Mouse (Mus musculus): ENCODE measurements at regions not wholly inside any gene's neighbourhood (a gene's known extent, or its start where the extent isn't known, plus 50 kb on each side); places are given as distances from the start of the nearest gene placed in this dataset.

DNA sequence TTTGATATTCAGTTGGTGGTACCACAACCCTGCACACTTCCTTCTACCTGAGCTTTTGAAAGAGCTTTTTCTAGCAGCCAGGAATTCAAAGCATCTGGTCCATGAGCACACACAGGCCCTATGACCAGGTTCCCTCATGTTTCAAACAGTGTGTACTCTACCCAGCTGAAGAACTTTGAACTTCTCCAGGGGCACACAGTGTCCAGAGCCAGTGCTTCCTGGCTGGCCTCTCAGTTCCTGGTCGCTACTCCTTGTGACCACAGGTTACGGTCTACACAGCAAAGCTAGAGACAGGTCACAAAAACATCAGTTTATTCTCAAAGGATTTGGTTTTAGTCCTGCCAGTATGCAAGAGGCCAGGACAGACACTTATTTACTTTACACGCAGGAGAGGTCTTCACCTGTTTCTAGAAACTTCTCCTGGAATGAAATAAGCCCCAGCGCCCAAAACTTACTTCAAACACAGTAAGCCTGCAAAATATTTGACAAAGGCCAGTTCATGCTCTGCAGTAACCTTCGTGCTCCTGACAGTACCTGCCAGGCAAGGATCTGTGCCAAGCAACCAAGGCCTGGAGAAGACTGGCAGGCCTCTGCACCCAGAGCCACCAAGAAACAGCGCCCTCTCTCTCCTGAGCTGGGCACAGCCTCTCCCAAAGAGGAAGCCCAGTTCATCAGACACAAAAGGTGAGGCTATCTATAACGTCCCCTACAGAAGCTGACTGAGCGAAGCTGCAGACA is 124.5 kb upstream of the Dio3 start:
- Histone ChIP-seq H3K27me3 (ENCODE audit: control insufficient read depth, insufficient read depth, low read length) (no peaks in the 10 kb centered on the region), H3K36me3 (ENCODE audit: control insufficient read depth, insufficient read depth, low read length) (no peaks in the 10 kb centered on the region), H3K27ac (ENCODE audit: control insufficient read depth, insufficient read depth, low read depth, low read length) (no peak overlapping the region), H3K4me1 (ENCODE audit: control insufficient read depth, insufficient read depth, low read length) (no peaks in the 10 kb centered on the region), H3K4me3 (ENCODE audit: control insufficient read depth, low read depth, low read length) (no peak overlapping the region)
- TF ChIP-seq POLR2A (IDR thresholded peaks at IDR 0.05; ENCODE audit: control insufficient read depth, low read depth, low read length) = no peak
- no peak for TF ChIP-seq CTCF (IDR thresholded peaks at IDR 0.05; ENCODE audit: control insufficient read depth, insufficient read depth, insufficient replicate concordance, low read depth, low read length)

DNA sequence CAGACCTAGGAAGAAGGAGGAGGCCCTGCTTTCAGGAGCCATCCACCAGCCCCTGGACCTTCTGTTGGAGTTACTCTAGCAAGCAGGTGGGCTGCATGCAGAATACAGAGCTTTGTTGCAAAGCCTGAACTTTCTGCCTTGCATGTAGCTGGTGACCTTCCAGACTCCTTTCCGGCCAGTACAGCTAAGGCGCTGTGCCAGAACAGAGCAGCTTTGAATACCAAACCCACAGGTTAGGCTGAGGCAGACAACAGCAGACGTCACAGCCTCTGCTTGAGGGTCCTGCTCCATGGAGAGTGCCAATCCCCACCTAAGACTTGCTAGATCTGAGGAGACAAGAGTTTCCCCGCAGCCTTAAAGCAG is 123.9 kb upstream of the Dio3 start:
- H3K27ac ChIP-seq (ENCODE audit: control insufficient read depth, insufficient read depth, low read depth, low read length) = no peak overlapping the region
- TF ChIP-seq POLR2A (IDR thresholded peaks at IDR 0.05; ENCODE audit: control insufficient read depth, low read depth, low read length) (no peak), CTCF (IDR thresholded peaks at IDR 0.05; ENCODE audit: control insufficient read depth, insufficient read depth, insufficient replicate concordance, low read depth, low read length) (no peak)
- H3K4me1 ChIP-seq (ENCODE audit: control insufficient read depth, insufficient read depth, low read length) = no peaks in the 10 kb centered on the region
- no peaks in the 10 kb centered on the region for H3K27me3 ChIP-seq (ENCODE audit: control insufficient read depth, insufficient read depth, low read length)
- H3K36me3 ChIP-seq (ENCODE audit: control insufficient read depth, insufficient read depth, low read length) = no peaks in the 10 kb centered on the region
- H3K4me3 ChIP-seq (ENCODE audit: control insufficient read depth, low read depth, low read length) = no peak overlapping the region

DNA sequence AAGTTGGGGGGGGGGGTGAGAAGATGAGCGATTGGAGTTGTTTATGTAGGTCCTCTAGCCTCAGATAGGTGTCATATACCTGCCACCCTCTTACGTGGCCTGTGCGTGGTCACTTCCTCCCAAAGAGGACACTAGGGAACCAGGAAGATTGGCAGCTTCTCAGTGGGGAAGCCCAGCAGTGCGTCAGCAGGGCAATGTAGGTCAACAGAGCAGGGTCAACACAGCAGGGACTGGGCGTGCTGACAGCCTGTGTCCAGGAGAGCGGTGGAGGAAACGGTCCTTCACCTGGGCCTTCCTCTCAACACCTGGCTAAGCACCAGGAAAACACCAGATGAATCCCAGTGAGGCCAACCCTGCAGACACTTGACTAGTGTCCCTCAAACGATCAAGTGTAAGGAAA is 122.4 kb upstream of the Dio3 start:
- Histone ChIP-seq H3K4me1 (ENCODE audit: control insufficient read depth, insufficient read depth, low read length) (no peaks in the 10 kb centered on the region), H3K27me3 (ENCODE audit: control insufficient read depth, insufficient read depth, low read length) (no peaks in the 10 kb centered on the region), H3K4me3 (ENCODE audit: control insufficient read depth, low read depth, low read length) (no peak overlapping the region), H3K36me3 (ENCODE audit: control insufficient read depth, insufficient read depth, low read length) (no peaks in the 10 kb centered on the region), H3K27ac (ENCODE audit: control insufficient read depth, insufficient read depth, low read depth, low read length) (no peak overlapping the region)
- TF ChIP-seq POLR2A (IDR thresholded peaks at IDR 0.05; ENCODE audit: control insufficient read depth, low read depth, low read length) (no peak), CTCF (IDR thresholded peaks at IDR 0.05; ENCODE audit: control insufficient read depth, insufficient read depth, insufficient replicate concordance, low read depth, low read length) (no peak)

DNA sequence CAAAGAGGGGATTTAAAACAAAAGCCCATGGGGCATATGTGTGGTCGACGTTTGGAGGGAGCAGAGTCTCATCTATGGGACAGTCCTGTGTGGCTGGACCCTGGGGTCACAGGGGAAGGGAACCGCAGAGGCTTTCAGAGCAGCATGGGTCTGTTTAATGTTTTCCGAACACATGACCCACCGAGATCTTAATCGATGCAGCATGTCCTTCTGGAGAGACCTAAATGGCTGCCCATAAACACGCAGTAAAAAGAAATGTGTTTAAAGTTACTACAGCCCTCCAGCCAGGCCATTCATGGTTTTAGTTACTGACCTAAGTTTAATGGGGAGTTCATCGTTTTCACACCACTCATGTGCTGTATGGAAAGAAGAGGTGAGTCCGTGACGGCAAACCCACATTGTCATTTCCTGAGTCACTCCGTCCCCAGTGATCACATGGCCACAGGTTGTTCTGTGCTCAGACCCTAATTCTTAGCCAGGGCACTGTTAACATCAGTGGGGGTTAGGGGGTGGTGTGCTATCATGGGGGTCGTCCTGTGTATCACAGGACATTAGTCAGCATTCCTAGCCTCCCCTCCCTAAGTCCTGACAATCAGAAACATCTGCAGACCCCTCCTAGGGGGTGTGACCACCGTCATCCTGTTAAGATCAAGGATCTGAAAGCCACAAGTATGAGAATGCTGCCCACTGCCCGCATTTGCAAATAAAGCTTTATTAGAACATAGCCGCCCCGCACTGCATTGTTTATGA is 120.7 kb upstream of the Dio3 start:
- H3K4me3 ChIP-seq (ENCODE audit: control insufficient read depth, low read depth, low read length) = no peak overlapping the region
- H3K27me3 ChIP-seq (ENCODE audit: control insufficient read depth, insufficient read depth, low read length) = no peaks in the 10 kb centered on the region
- H3K36me3 ChIP-seq (ENCODE audit: control insufficient read depth, insufficient read depth, low read length) = no peaks in the 10 kb centered on the region
- H3K4me1 ChIP-seq (ENCODE audit: control insufficient read depth, insufficient read depth, low read length) = no peaks in the 10 kb centered on the region
- TF ChIP-seq POLR2A (IDR thresholded peaks at IDR 0.05; ENCODE audit: control insufficient read depth, low read depth, low read length) (no peak), CTCF (IDR thresholded peaks at IDR 0.05; ENCODE audit: control insufficient read depth, insufficient read depth, insufficient replicate concordance, low read depth, low read length) (no peak)
- H3K27ac ChIP-seq (ENCODE audit: control insufficient read depth, insufficient read depth, low read depth, low read length) = no peak overlapping the region

DNA sequence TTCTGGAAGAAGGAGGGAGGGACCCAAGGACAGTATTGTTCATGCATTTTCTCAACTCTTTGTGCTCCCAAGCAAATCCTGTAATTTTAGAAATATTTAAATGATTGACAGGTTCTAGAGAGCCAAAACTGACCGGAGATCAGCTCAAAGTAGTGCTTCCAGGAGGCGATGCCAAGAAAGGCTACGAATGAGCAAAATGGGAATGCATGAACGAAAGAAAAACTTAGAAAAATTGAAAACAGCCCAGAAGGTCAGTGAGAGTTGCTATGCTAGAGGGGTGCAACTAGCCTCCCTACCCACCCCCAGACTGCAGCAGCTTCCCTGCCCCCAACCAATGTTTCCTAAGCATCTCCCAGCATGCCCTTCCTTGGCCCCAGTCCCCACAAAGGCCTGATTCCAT is 117.6 kb upstream of the Dio3 start:
- Histone ChIP-seq H3K27me3 (ENCODE audit: control insufficient read depth, insufficient read depth, low read length) (no peaks in the 10 kb centered on the region), H3K4me3 (ENCODE audit: control insufficient read depth, low read depth, low read length) (no peak overlapping the region), H3K36me3 (ENCODE audit: control insufficient read depth, insufficient read depth, low read length) (no peaks in the 10 kb centered on the region), H3K4me1 (ENCODE audit: control insufficient read depth, insufficient read depth, low read length) (no peaks in the 10 kb centered on the region), H3K27ac (ENCODE audit: control insufficient read depth, insufficient read depth, low read depth, low read length) (no peak overlapping the region)
- TF ChIP-seq CTCF (IDR thresholded peaks at IDR 0.05; ENCODE audit: control insufficient read depth, insufficient read depth, insufficient replicate concordance, low read depth, low read length) = no peak
- TF ChIP-seq POLR2A (IDR thresholded peaks at IDR 0.05; ENCODE audit: control insufficient read depth, low read depth, low read length) = no peak

DNA sequence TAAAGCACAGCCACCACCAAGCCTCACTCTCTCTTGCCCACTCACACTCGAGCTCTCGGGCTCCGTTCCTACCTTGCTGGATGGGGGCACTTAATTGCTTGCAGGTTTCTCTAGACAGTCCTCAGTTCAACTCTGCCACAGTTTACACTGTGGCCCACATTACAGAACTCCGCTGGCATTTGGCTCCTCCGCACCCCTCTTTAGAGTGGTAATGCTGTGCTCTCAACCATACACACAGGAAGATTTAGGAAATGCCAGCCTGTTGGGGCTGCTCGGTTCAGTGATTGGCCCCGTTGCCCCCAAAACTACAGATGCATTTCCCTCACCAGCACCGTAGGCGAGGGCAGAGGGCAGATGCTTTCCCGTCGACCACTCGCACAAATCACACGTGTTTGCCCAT is 113.4 kb upstream of the Dio3 start:
- H3K4me3 ChIP-seq (ENCODE audit: control insufficient read depth, low read depth, low read length) = no peak overlapping the region
- TF ChIP-seq POLR2A (IDR thresholded peaks at IDR 0.05; ENCODE audit: control insufficient read depth, low read depth, low read length) (no peak), CTCF (IDR thresholded peaks at IDR 0.05; ENCODE audit: control insufficient read depth, insufficient read depth, insufficient replicate concordance, low read depth, low read length) (no peak; the same call in 1 of the 2 replicates)
- no peak overlapping the region for H3K27ac ChIP-seq (ENCODE audit: control insufficient read depth, insufficient read depth, low read depth, low read length)
- no peaks in the 10 kb centered on the region for H3K36me3 ChIP-seq (ENCODE audit: control insufficient read depth, insufficient read depth, low read length)
- H3K4me1 ChIP-seq (ENCODE audit: control insufficient read depth, insufficient read depth, low read length) = no peaks in the 10 kb centered on the region
- H3K27me3 ChIP-seq (ENCODE audit: control insufficient read depth, insufficient read depth, low read length) = no peaks in the 10 kb centered on the region

DNA sequence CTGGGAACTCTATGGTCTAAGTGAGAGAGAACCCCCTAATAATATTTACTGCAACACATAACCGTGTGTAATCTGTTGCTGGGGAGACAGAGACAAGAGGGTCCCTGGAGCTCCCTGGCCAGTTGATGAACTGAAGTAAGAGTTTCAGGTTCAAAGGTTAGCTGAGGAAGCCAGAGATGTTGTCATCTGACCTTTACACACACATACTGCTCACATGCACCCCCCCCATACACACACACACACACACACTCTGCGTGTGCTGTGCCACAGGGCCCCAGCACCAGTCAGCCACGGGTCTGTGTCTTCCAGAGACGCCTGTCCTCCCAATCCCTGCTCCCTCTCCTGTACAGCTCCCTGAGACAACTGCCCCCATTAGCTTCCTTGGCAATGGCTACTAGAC is 110.5 kb upstream of the Dio3 start:
- Histone ChIP-seq H3K4me1 (ENCODE audit: control insufficient read depth, insufficient read depth, low read length) (no peaks in the 10 kb centered on the region), H3K27ac (ENCODE audit: control insufficient read depth, insufficient read depth, low read depth, low read length) (no peak overlapping the region), H3K36me3 (ENCODE audit: control insufficient read depth, insufficient read depth, low read length) (no peaks in the 10 kb centered on the region), H3K4me3 (ENCODE audit: control insufficient read depth, low read depth, low read length) (no peak overlapping the region), H3K27me3 (ENCODE audit: control insufficient read depth, insufficient read depth, low read length) (no peaks in the 10 kb centered on the region)
- no peak for TF ChIP-seq POLR2A (IDR thresholded peaks at IDR 0.05; ENCODE audit: control insufficient read depth, low read depth, low read length)
- TF ChIP-seq CTCF (IDR thresholded peaks at IDR 0.05; ENCODE audit: control insufficient read depth, insufficient read depth, insufficient replicate concordance, low read depth, low read length) = no peak
